Mouse (Mus musculus) hindbrain, postnatal 0 days (tissue): ENCODE measurements around the gene Fam163b. TPM values are rescaled to one million over a fixed set of nuclear protein-coding genes. Genes with fewer than 3 reads are reported as not detected.
A peak's percentile ranks its signal among the peaks of the same experiment; 100 is the strongest.

Source experiments
- ATAC-seq: fragments of 200-750 bp; cut with Nextera tagmentation; 2 replicates; pipeline ENCODE4 v1.8.0; 2017; ENCODE audit warnings: mild to moderate bottlenecking, moderate TSS enrichment, moderate library complexity
- DNase-seq: peaks from one replicate; pipeline ENCODE4 v3.0.0-alpha.2; 2015; ENCODE audit warnings: low spot score
- H3K27ac ChIP-seq: fragments of 300-500 bp; sonication (generic); 2 replicates; pipeline ENCODE4 v1.5.1; 2014; ENCODE audit warnings: mild to moderate bottlenecking
- H3K27me3 ChIP-seq: fragments of 300-500 bp; sonication (generic); 2 replicates; pipeline ENCODE4 v1.6.1; 2014; ENCODE audit warnings: low read length, mixed read lengths; ENCODE audit not compliant: insufficient read depth
- H3K36me3 ChIP-seq: fragments of 300-500 bp; sonication (generic); 2 replicates; pipeline ENCODE4 v1.6.1; 2014; ENCODE audit warnings: low read length, mixed read lengths; ENCODE audit not compliant: insufficient read depth
- H3K4me1 ChIP-seq: fragments of 300-500 bp; sonication (generic); 2 replicates; pipeline ENCODE4 v1.6.1; 2014; ENCODE audit warnings: antibody characterized with exemption, low read length, mixed read lengths; ENCODE audit not compliant: insufficient read depth
- H3K4me2 ChIP-seq: fragments of 300-500 bp; sonication (generic); 2 replicates; pipeline ENCODE4 v1.6.1; 2014; ENCODE audit warnings: low read depth, mild to moderate bottlenecking, low read length, moderate library complexity, mixed read lengths
- H3K4me3 ChIP-seq: fragments of 300-500 bp; sonication (generic); 2 replicates; pipeline ENCODE4 v1.5.1; 2014; ENCODE audit warnings: low read length
- H3K9ac ChIP-seq: fragments of 300-500 bp; sonication (generic); replicated peaks from 2 replicates; pipeline ENCODE4 v1.6.1; 2014; ENCODE audit warnings: mild to moderate bottlenecking, low read length, moderate library complexity, mixed read lengths
- H3K9me3 ChIP-seq: fragments of 300-500 bp; sonication (generic); 2 replicates; pipeline ENCODE4 v1.6.1; 2016; ENCODE audit warnings: low read length, mixed read lengths
- CTCF ChIP-seq: IDR thresholded peaks from 2 replicates; pipeline ENCODE4 v1.5.1; 2016; ENCODE audit warnings: antibody characterized with exemption, control low read depth, low read depth
- WGBS: fragments of 180-500 bp; shearing (Covaris S2); extraction: QIAGEN DNeasy Blood & Tissue Kit; methylation state at CpG from one replicate; pipeline ENCODE4 v1.1.7; 2014; 5-methylcytosine and 5-hydroxymethylcytosine counted together
- polyA plus RNA-seq: library from polyadenylated mRNA; unstranded; fragments of >200 nt; fragmentation: Nextera tagmentation; extraction: Ambion mirVana; gene quantifications from 2 replicates; pipeline ENCODE4 v1.2.1, GENCODE M21; 2015
- total RNA-seq: library from RNA; depleted of rRNA; stranded (reverse); fragments of >200 nt; gene quantifications from 2 replicates; pipeline ENCODE4 v1.2.3, GENCODE M21; 2014

The Fam163b gene
- total and polyA plus RNA-seq, 2 experiments from 2014 or later: 8.5 to 10.3 TPM

GRCm38 (mm10) chr2:27108144-27108543 lies 34.1 kb downstream of the Fam163b start:
- no peak overlapping the region for H3K4me2 ChIP-seq
- TF ChIP-seq CTCF: no peak
- H3K4me3 ChIP-seq: no peak overlapping the region
- WGBS: 48% methylated on average over 2 of the region's 2 CpGs
- DNase-seq (peak; percentile 32), ATAC-seq (no peak)
- H3K27ac ChIP-seq: no peak overlapping the region
- peaks cover 4% of the 10 kb centered on the region; the same call in 1 of the 2 replicates for H3K4me1 ChIP-seq
- H3K9me3 ChIP-seq: no peaks in the 10 kb centered on the region
- H3K27me3 ChIP-seq: no peaks in the 10 kb centered on the region
- no peaks in the 10 kb centered on the region for H3K36me3 ChIP-seq
- H3K9ac ChIP-seq: no peak overlapping the region

DNA sequence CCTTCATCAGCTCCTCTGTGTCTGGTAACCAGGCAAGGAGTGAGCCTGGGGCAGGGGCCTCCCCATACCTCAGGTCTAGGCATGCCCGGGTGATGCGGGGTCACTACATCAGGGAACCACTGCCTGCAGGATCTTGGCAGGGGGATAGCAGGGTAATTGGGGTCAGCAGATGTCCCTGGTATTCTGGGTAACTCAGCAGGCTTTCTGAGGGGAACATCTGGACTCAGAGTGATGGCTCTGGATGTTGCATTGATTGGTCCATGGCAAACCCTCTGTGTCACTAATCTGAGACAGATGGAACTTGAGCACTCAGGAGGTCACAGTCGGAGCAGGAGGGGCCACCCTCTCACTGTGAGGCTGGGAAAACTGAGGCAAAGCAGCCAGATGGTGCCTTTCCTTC lies 35.5 kb downstream of the Fam163b start:
- H3K4me1 ChIP-seq: peaks cover 4% of the 10 kb centered on the region; the same call in 1 of the 2 replicates
- H3K9ac ChIP-seq: no peak overlapping the region
- ATAC-seq (no peak), DNase-seq (no peak)
- no peaks in the 10 kb centered on the region for H3K36me3 ChIP-seq
- no peak overlapping the region for H3K4me3 ChIP-seq
- no peak overlapping the region for H3K4me2 ChIP-seq
- no peak overlapping the region for H3K27ac ChIP-seq
- WGBS: 65% methylated on average over 3 of the region's 3 CpGs
- H3K9me3 ChIP-seq: no peaks in the 10 kb centered on the region
- no peaks in the 10 kb centered on the region for H3K27me3 ChIP-seq
- no peak for TF ChIP-seq CTCF

DNA sequence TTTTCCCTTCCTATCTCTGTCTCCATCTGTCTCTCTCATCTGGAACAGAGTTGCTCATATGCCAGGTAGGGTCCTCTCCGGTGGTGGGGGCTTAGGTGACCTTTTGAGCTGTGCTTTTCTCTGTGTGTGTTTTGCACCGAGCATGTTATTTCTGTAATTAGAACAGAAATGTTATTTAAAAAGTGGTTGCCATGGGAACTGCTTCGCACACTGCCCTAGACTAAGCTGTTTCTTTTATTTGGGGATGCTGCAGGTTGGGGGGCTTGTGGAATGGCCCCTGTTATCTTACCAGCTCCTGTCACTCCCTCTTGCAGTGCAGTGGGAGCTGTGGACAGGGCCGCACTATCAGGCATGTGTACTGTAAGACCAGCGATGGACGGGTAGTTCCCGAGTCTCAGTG lies 38.7 kb downstream of the Fam163b start:
- Histone ChIP-seq H3K27ac (no peak overlapping the region), H3K27me3 (no peaks in the 10 kb centered on the region), H3K4me3 (no peak overlapping the region), H3K4me1 (peaks cover 4% of the 10 kb centered on the region; the same call in 1 of the 2 replicates), H3K36me3 (no peaks in the 10 kb centered on the region), H3K9me3 (no peaks in the 10 kb centered on the region), H3K9ac (no peak overlapping the region), H3K4me2 (no peak overlapping the region)
- WGBS: 42% methylated on average over 7 of the region's 7 CpGs
- TF ChIP-seq CTCF: no peak
- ATAC-seq (peak; percentile 57; the same call in 1 of the 2 replicates), DNase-seq (peak; percentile 31)

DNA sequence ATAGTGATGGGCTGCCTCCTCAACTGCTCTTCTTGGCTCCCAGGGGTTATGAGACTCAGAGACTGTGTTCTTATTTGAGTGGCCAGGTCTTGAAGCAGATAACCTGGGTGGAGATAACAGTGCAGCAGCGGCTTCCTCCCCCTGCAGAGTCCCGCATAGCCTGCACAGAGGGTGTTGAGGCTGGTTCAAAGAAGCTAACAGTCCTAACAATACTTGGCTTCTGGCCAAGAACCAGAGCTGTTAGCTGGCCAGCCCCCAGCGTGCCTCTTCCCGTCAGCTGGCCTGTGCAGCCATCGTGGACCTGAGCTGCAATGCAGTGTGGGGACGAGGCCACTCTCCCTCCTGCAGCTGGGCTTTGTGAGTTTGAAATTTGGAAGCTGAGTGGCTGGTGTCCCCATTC lies 44.5 kb downstream of the Fam163b start:
- WGBS: 13% methylated on average over 6 of the region's 6 CpGs
- peak; percentile 66 for ATAC-seq
- no peak for TF ChIP-seq CTCF
- peak; percentile 80 for DNase-seq
- Histone ChIP-seq H3K4me2 (no peak overlapping the region), H3K4me3 (no peak overlapping the region), H3K4me1 (peaks cover 13% of the 10 kb centered on the region; the same call in 1 of the 2 replicates), H3K9ac (no peak overlapping the region), H3K9me3 (no peaks in the 10 kb centered on the region), H3K27ac (no peak overlapping the region), H3K27me3 (no peaks in the 10 kb centered on the region), H3K36me3 (no peaks in the 10 kb centered on the region)

- TF ChIP-seq CTCF: no peak
- peak; percentile 25; the same call in 1 of the 2 replicates for ATAC-seq
- Histone ChIP-seq H3K27ac (no peak overlapping the region), H3K36me3 (no peaks in the 10 kb centered on the region), H3K9ac (no peak overlapping the region), H3K4me1 (peaks cover 13% of the 10 kb centered on the region; the same call in 1 of the 2 replicates), H3K4me2 (no peak overlapping the region), H3K9me3 (no peaks in the 10 kb centered on the region), H3K4me3 (no peak overlapping the region), H3K27me3 (no peaks in the 10 kb centered on the region)
- 45% methylated on average over 6 of the region's 6 CpGs for WGBS
- DNase-seq: peak; percentile 39
Measured at GRCm38 (mm10) chr2:27097241-27097656, 45.0 kb downstream of the Fam163b start.

DNA sequence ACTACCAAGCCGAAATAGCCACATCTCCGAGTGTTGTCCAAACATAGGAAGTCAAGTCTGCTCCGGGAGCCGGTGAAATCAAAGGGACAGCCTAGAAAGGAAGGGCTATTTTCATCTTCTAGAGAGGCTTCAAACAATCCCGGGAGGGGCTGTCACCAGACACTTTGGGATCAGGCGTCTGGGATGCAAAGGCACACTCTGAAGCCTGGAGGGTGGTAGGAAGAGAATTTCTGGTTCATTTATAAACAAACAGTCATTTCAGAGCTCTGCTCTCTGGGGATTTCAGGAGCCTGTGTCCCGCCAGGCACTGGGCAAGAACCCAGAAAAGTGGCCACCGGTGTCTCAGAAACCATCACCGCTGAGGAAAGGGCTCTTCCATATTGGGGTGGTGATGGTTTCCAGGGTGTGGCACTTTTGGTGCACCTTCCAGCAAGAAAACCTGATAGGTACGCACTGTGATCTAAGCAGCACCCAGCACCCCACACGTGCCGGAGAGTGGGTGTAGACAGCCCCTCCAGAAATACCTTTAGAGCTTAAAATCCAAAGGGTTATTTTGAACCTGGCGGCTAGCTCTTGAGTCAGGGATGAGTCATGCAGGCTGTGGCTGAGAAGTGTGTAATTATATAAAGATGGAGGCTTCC lies 45.8 kb downstream of the Fam163b start:
- H3K4me3 ChIP-seq: no peak overlapping the region
- no peaks in the 10 kb centered on the region for H3K9me3 ChIP-seq
- DNase-seq: peak; percentile 24
- no peak overlapping the region; the same call in 1 of the 2 replicates for H3K27ac ChIP-seq
- H3K9ac ChIP-seq: no peak overlapping the region
- no peak overlapping the region for H3K4me2 ChIP-seq
- peaks cover 13% of the 10 kb centered on the region; the same call in 1 of the 2 replicates for H3K4me1 ChIP-seq
- 65% methylated on average over 13 of the region's 13 CpGs for WGBS
- no peak for ATAC-seq
- no peaks in the 10 kb centered on the region for H3K27me3 ChIP-seq
- no peak for TF ChIP-seq CTCF
- H3K36me3 ChIP-seq: no peaks in the 10 kb centered on the region

- no peak overlapping the region for H3K27ac ChIP-seq
- TF ChIP-seq CTCF: no peak
- 94% methylated on average over 7 of the region's 7 CpGs for WGBS
- ATAC-seq (no peak), DNase-seq (no peak)
- H3K4me2 ChIP-seq: no peak overlapping the region
- H3K9me3 ChIP-seq: no peaks in the 10 kb centered on the region
- peaks cover 13% of the 10 kb centered on the region; the same call in 1 of the 2 replicates for H3K4me1 ChIP-seq
- H3K9ac ChIP-seq: no peak overlapping the region
- H3K4me3 ChIP-seq: no peak overlapping the region
- no peaks in the 10 kb centered on the region for H3K36me3 ChIP-seq
- no peaks in the 10 kb centered on the region for H3K27me3 ChIP-seq
Measured at GRCm38 (mm10) chr2:27095178-27095577, 47.1 kb downstream of the Fam163b start.
